Mouse (Mus musculus): Measurements from ENCODE around the gene Mog.
A peak's percentile ranks its signal among the peaks of the same experiment; 100 is the strongest.
"Not testable (repeated sequence)": the region's sequence is repeated elsewhere in the genome, so short reads cannot be mapped to it uniquely, and the experiment has no call there.

Gene Mog

GRCm38 (mm10) chr17:37045611-37046311 lies 22.6 kb upstream of the Mog start, which contains the start of gene Gabbr1:
Gene Gabbr1 (plus strand): TSS chr17:37045966.
- peak; percentile 82 for DNase-seq (ENCODE audit: low spot score)

GRCm38 (mm10) chr17:37044651-37045244 lies 21.6 kb upstream of the Mog start:
- peak; percentile 37 for DNase-seq (ENCODE audit: low spot score)

GRCm38 (mm10) chr17:37039127-37039894 lies 16.1 kb upstream of the Mog start:
- no peak for DNase-seq (ENCODE audit: low spot score)

- DNase-seq (ENCODE audit: low spot score): no peak
These were observed 6.0 kb upstream of the Mog start for GRCm38 (mm10) chr17:37029162-37029561.

- peak; percentile 88 for DNase-seq (ENCODE audit: low spot score)
These were observed 5.5 kb upstream of the Mog start for GRCm38 (mm10) chr17:37028683-37029120.

DNA sequence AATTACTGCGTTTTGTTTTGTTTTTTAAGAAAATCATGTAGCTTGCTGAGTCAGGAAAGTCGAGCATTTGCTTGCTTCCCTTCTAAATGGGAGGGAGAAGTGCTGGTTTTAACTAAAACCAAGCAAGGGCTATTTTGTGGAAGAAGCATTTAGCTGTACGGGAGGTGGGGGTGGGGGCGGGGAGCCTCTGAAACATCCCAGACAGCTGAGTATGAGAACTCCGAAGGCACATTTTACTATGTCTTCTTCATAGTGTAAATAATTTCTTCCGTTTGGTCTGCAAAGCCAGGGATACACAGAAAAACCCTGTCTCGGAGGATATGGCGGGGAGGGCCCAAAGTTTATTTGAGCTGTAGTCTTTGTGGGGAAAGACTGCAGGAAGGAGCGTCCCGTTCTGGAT lies 5.0 kb upstream of the Mog start:
- DNase-seq (ENCODE audit: low spot score): no peak

- DNase-seq (ENCODE audit: low spot score): no peak
These were observed 4.3 kb upstream of the Mog start for GRCm38 (mm10) chr17:37027486-37027885.

- no peak for DNase-seq (ENCODE audit: low spot score)
These were observed 3.2 kb upstream of the Mog start for GRCm38 (mm10) chr17:37026425-37026824.

GRCm38 (mm10) chr17:37019242-37019641 lies 4.0 kb downstream of the Mog start:
- DNase-seq (ENCODE audit: low spot score): not testable (repeated sequence)

DNA sequence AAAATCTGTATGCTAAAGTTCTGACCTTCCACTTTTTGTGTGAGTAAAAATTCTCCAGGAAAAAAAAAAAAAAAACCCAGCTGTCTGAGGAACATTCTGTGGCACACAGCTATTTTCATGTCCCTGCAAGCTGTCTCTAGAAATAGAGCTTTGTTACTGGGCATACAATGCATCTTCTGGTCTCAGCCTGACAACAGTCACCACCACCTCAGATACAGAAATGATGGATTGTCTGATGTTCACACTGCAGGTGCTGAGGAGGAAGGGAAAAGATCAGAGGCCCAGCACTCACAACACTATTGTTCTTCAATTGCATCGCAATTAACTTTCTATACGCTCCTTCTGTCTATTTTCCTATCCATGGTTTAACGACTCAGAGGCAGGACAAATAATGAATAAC lies 4.9 kb downstream of the Mog start:
- DNase-seq (ENCODE audit: low spot score): no peak

GRCm38 (mm10) chr17:37016333-37016732 lies 6.9 kb downstream of the Mog start:
- DNase-seq (ENCODE audit: low spot score): no peak

- no peak for DNase-seq (ENCODE audit: low spot score)
These were observed 11.1 kb downstream of the Mog start for GRCm38 (mm10) chr17:37012141-37012540.

GRCm38 (mm10) chr17:37011719-37012118 lies 11.5 kb downstream of the Mog start:
- no peak for DNase-seq (ENCODE audit: low spot score)

GRCm38 (mm10) chr17:37009460-37010042 lies 13.6 kb downstream of the Mog start:
- DNase-seq (ENCODE audit: low spot score): no peak

- DNase-seq (ENCODE audit: low spot score): no peak
These were observed 15.0 kb downstream of the Mog start for GRCm38 (mm10) chr17:37008161-37008560.

- DNase-seq (ENCODE audit: low spot score): no peak
These were observed 19.8 kb downstream of the Mog start for GRCm38 (mm10) chr17:37003366-37003765.

GRCm38 (mm10) chr17:37002364-37003330 lies 20.6 kb downstream of the Mog start:
- DNase-seq (ENCODE audit: low spot score): peak; percentile 80

DNA sequence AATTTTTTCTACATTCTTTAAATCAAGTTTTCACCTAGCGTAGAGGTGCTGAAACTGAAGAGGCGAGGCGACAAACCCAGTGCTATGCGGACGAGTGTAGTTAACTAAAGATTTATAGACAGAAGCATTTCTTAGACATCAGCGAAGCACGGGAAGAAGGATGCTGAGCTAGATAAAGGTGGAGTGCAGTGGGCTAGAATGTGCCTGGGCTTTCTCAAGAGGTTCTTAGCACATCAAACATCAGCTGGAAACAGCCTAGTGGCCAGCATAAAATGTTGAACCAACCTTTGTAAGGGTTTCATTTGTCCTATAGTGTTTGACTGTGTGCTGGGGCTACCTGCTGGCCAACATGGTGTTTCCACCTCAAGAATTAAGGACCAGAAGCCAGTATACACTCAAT lies 22.3 kb downstream of the Mog start, which contains the start of gene Zfp57:
Gene Zfp57 (plus strand): TSS at position 301 of the 400 bp plus-strand sequence.
- DNase-seq (ENCODE audit: low spot score): no peak

DNA sequence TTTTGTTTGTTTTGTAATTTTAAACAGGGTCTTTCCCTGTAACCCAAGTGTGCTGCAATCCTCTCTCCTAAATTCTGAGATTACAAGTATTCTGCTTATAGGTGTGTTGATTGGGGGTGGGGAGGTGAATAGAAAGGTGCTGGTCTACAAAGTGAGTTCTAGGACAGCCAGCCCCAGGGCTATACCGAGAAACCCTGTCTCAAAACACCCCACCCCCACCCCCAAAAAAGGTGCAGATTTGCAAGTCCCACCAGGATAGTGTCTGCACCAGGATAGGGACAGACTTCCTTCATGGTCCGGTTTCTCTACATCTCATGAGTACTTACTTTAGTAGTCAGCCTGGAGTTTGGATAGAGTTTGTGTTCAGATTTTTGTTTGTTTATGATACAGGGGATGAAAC lies 24.7 kb downstream of the Mog start:
- DNase-seq (ENCODE audit: low spot score): no peak

GRCm38 (mm10) chr17:36997033-36997735 lies 26.0 kb downstream of the Mog start:
- DNase-seq (ENCODE audit: low spot score): peak; percentile 77

- DNase-seq (ENCODE audit: low spot score): no peak
These were observed 27.8 kb downstream of the Mog start for GRCm38 (mm10) chr17:36995448-36995847.
